Mouse (Mus musculus) induced T-regulatory cell, adult 2 months (primary cell): ENCODE measurements at regions not wholly inside any gene's neighbourhood (a gene's known extent, or its start where the extent isn't known, plus 50 kb on each side); places are given as distances from the start of the nearest gene placed in this dataset.

Experiments
- DNase-seq: peaks from one replicate; pipeline ENCODE4 v3.0.0-alpha.2; 2012; ENCODE audit warnings: low read depth

DNA sequence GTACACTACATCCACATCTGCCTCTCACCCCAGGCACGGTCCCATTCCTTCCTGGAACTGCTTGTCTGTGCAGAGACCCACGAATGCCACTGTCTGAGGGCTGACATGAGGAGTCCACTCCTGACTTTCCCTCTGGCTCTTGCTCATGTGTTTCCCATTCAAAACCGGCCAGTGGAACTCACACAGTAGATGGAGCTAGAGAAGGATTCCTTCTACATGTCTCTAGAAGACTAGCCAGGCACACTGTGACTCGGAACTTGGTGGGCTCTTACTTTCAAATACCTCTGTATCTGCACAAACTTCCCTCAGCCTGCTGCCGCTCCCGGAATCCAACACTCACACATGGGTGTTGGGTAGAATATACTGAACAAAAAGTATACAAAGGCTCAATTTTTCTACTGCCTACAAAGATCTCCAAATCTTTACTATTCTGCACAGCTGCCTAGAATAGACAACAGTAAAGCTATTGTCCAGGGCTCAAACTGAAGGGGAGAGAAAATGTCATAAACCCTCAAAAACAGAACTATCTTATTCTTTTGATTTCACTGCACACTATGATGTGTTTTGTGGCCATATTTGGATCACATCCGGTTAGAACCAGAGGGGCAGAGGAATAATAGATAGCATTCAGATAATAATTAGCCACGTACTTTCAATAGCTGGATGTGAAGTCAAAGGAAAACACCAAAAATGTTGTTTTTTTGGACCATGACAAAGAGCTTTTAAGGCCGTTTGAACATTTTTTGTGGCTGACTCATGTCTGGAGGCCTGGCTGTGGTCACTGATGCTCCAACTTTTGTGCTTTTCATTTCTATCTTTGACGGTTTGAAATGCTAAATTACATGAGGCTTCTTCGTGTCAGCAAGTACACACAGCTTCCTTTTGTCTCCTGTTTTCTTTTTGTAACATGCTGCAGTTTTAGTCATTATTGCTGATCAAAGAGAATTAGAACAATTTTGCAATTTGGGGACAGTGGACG lies 164.3 kb upstream of the Foxd3 start:
- no peak for DNase-seq

DNA sequence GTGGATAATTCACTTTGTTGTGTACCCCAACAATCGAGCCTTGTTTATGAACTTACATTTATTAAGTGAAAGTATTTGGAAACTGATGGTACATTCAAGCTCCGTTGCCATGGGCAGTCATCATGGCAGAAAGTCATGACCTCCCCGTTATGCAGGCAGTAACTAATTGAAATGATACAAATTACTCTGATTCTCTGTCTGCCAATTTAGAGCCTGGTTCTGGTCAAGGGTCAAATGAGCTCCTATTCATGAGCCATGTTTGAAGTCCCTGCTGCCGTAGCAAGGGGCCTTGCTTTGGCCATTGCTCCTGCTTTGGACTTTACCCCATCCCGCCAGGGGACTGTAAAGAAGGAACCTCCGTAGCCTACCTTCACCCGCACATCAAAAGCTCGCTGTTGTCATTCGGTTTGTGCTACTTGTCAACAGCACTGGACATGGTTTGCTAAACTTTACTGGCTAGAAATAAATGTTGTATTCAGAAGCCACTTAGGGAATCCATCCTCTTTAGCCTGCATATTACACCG lies 152.8 kb upstream of the Foxd3 start:
- no peak for DNase-seq

DNA sequence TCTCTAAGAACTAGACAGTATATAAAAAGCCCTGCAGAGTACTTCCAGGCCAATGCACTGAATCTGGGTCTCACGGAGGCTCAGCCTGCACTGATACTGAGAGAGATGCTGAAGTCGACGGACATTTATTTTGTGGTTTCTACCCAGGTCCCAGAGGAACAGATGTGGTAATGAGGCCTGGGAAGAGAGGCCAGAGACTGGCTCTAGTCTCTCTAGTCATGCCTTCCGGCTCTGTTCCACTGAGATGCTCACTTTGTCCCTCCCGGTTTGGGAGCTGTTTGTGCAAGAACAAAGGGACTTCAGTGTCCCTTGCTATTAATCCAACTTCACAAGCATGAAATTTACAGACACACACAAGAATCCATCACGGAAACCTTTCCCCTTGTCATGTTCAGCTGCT lies 144.1 kb upstream of the Foxd3 start:
- no peak for DNase-seq

DNA sequence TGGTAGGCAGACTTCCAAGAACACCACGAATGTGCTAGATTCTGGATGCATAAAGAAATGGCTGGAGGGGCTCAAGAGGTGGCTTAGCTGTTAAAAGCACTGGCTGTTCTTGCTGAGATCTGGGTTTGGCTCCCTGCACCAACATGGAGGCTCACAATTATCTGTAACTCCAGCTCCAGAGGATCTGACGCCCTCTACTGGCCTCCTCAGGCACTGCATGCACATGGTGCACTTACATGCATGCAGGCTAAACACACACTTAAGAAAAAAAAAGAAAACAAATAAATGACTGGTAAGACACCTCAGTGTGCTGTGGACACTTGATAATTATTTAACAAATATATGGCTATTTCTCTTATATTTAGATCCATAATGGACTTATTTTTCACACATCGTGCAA lies 139.2 kb upstream of the Foxd3 start:
- no peak for DNase-seq

DNA sequence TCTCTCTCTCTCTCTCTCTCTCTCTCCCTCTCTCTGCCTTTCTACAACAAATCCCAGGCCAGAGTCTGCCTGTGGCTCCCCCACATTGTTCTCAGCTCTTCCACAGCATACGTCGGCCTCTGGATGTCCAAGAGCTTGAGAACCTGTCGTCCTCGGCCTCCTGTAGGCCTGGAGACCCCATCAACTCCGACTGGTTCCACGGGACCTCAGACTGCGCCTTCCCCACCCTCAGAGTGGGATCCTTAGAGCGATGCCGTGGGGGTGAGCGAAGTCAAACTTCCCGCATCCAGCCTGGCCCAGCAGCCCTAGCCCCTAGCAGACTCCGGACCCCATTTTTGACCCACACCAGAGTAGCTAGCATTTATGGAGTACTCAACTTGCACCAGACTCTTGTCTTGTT lies 128.7 kb upstream of the Foxd3 start:
- DNase-seq, result no peak

DNA sequence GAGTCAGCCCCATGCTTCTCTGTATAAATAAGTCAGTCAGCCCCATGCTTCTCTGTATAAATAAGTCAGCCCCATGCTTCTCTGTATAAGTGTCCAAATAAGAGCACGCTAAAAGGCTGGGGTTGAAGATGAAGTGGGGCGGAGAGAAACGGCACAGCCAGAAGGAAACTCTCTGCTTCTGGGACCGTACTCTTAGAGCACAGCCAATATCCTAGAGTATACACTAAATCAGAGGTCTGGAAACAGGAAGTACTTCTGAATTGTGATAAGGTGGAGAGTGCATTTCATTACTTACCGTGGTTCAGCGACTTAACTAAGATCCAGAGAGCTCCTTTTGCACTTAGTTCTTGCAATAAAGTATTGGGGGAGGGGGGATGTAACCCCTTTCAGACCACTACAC lies 112.1 kb upstream of the Foxd3 start:
- DNase-seq, result no peak

DNA sequence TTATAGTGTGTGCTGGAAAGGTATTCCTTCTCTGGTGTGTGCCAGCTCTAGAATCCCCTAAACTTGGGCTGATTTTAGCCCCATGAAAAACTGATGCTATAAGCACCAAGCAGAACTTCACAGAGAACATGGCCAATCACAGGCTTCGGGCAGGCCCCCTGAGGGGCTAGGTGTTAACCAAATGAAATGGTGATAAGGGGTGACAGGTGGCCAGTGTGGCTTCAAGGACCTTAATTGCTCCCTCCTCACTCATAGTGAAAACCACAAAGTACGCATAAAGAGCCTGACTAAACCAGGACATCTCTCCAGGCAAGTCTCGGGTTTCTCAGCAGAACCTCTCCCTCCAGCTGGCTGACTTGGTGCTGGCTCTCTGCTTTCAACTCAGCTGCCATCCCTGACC lies 110.4 kb upstream of the Foxd3 start:
- DNase-seq, result no peak

DNA sequence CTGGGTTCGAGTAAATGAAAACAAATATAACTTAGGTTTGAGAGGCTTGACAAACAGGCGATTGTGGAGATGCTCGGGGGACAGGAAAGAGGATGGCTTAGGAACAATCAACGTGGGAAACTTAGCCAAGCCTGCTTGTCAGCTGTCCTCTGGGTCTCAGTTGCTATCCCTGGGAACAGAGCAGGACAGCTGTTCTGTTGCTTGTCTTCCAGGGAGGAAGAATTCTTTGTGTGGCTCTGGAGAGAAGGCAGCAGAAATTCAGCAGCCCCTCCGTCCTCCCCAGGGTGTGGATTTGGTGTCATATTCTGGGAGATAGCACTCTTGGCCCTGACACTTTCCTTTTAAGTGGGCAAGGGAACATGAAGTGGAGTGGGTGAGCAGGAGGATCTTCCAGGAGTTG lies 98.1 kb upstream of the Foxd3 start:
- DNase-seq, result no peak

DNA sequence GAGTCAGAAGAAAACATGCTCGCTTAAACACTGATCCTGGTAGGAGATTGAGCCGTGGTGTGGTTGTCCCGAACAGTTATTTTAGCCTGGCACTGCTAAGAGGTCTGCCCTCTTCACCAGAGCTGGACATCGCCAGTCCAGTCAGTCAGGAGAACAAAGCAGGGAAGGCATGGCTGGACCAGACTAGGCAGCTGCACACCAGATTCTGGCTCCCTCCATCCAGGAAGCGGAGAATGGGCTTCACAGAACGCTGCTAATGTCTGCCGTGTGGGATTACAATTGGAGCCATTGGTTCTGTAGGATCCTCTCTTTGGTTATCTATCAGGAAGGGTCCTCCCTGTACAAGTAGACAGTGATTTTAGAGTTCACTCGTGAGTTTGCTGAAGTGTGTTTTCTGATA lies 95.5 kb upstream of the Foxd3 start:
- no peak for DNase-seq

DNA sequence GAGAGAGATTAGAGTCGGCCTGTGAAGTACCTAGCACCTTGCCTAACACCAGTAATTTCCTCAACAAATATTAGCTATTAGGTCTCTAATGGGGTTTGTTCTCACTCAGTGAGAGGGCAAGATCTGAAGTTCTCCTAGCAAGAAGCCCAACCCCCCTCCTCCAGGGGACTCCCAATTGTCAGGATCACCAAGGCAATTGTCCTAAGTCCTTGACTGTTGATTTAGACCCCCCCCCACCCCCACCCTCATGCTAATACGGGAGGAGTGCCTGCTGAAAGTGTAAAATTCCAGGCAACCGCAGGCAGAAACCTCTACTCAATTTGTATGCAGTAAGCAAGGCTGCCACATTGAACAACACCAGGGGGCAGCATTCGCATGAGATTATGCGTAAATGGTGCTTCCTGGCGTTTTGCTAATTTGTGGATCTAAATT lies 94.6 kb upstream of the Foxd3 start:
- DNase-seq, result no peak

DNA sequence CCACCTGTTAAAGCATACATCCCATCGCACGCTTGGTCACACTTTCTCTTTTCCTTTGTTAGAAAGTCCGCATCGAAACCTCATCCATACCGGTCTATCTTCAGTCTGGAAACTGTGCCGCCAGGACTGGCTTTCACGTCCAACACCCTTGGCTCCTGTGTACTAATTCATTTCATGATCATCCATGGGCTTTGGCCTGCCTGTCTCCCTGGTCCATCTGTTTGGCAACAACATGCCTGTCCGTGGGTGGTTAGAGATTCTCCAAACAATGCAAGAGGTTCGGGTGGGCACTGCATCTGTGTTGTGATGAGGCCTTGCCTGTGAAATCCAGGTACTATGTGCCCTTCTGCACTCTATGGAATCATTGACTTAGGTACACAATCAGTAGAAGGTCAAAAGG lies 90.7 kb upstream of the Foxd3 start:
- DNase-seq, result no peak

DNA sequence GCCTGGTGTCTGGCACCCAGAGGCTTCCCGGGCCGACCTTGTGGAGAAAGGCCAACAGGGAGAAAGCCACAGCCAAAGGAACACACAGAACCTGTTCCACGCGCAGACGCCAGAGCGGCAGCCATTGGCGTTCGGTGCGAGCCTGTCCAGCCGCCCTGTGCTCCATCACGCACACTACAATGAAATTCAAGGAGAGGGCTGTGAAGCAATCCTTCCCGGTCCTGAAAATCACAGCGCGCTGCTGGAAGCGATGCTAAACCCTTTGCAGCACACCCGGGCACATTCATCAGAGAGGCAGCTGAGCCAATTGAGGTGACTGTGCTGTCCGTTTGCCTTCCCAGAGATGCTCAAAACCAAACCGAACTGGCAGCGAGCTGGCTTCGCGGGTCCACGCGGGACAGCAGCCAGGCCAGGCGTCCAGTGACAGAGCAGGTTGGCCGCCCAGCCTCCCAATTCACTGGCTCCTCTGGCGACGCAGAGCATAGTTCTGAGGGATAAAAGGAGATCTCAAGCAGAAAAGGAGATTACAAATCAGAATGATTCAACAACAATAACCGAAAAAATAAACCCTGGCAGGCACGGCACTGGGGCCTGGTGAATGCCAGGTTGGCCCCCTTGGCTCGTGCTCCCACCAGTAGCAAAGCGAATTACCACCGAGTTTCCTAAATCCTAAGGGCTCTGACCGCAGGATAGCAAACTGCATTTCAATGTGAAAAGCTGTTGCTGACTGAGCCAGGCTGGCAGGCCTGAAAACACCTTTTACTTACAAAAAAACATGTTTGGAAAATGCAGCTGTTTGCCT lies 83.1 kb upstream of the Foxd3 start:
- DNase-seq, result no peak

DNA sequence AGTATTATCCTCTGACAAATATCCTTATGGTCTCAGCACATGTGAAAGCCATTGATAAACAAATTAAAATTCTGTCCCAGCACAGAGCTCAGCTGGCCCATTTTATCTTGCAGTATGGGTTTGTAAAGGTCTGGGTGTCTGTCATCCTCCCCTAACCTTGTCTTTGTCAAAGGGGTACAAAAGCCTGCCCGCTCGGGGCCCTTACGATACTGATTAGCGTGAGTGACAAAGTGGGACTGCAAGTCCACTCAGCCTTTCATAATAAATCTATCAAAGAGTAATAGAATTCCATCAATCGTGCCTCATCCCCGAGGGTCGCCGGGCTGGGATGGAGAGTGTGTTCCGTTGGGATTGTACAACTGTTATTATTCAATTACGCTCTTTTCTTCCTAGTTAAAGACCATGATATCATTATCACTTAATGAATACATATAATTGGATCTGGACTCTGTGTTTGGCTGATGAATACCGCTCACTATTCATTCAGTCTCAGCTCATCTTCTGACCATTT lies 82.0 kb upstream of the Foxd3 start:
- no peak for DNase-seq

DNA sequence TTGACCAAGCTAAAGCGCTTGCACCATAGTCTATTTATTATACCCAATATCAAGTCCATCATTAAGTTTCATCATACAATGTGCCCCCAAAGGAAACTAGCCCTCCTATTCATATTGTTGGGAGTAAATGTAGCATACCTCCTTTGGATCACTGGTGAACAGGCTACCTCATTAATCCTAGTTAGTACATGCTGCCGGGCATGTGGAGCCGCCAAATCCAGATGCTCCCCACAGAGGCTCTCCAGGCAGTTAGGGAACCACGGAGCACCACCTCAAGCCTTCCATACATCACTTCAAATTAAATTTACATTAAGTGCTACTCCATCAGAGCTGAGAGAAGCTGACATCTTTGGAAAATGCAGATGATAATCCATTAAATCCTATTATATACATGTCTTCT lies 81.1 kb upstream of the Foxd3 start:
- DNase-seq, result no peak

DNA sequence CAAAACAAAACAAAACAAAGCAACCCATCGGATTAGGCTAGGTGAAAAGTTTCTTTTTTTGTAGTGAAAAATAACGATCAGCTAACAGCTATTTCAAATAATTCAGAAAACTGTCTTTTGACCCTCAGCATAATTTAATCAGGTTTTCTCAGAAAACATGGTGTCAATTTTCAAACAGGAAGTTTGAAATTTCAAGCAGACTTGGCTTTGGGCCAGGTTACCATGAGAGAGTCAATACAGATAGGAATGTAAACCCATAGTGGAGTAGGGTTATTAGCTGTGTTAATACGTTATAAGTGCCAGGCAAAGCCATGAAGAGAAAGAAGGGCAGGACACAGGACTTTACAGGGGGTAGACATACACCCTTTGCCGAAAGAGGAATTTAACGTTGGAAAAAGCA lies 58.3 kb upstream of the Foxd3 start:
- no peak for DNase-seq

DNA sequence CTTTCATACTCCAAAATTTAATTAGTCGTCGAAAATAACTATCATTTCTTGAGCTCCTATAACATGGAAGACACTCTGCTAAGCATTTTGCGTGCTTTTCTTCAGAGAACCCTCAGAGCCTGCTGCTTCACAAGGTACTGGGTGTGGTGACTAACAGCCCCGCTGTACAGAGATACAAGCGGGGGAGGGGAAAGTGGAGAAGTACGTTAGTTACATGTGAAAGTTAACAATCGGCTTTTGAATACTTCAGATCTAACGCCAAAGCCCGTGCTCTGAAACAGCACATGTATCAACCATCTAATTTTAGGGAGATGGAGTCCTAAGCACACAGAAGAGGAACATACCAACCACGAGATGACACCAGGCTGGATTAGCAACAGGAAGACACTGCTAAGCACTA lies 55.4 kb upstream of the Foxd3 start:
- no peak for DNase-seq

DNA sequence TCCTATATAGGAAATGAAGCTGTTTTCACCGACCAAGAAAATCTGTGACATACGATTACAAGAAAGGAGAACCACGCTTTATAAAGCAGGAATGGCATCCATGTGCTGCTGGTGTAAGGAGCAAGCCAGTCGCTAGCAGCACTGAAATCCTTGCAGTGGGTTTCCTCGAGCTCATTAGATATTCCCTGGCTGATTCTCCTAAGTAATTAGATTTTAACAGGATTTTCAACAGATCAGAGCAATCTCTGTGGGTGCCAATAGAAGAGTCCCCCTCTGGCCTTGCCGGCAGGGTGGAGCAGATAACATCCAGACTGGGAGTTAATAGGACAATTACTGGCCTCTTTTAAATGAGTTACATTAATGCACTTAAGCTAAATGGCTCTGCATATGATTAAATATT lies 54.6 kb upstream of the Foxd3 start:
- no peak for DNase-seq
